Mouse (Mus musculus) embryonic facial prominence, embryonic 11.5 days (tissue): ENCODE data around the gene Pgpep1. TPM values are rescaled to one million over a fixed set of nuclear protein-coding genes. Genes with fewer than 3 reads are reported as not detected.

Source experiments
- ATAC-seq: fragments of 200-750 bp; cut with Nextera tagmentation; replicated peaks from 2 replicates; pipeline ENCODE4 v1.8.0; 2017; ENCODE audit warnings: low read depth; ENCODE audit not compliant: insufficient number of reproducible peaks, low FRiP score, low TSS enrichment
- DNase-seq: peaks from one replicate; pipeline ENCODE4 v3.0.0-alpha.2; 2015; ENCODE audit warnings: low spot score
- H3K27ac ChIP-seq: fragments of 300-500 bp; sonication (generic); replicated peaks from 2 replicates; pipeline ENCODE4 v1.5.1; 2014; ENCODE audit warnings: mild to moderate bottlenecking, low read depth, low read length, control low read depth
- H3K27me3 ChIP-seq: fragments of 300-500 bp; sonication (generic); 2 replicates; pipeline ENCODE4 v1.6.1; 2014; ENCODE audit warnings: mild to moderate bottlenecking, low read length, moderate library complexity, mixed read lengths; ENCODE audit not compliant: control insufficient read depth, insufficient read depth
- H3K36me3 ChIP-seq: fragments of 300-500 bp; sonication (generic); replicated peaks from 2 replicates; pipeline ENCODE4 v1.6.1; 2014; ENCODE audit warnings: low read depth, mild to moderate bottlenecking, low read length, moderate library complexity, mixed read lengths; ENCODE audit not compliant: control insufficient read depth, insufficient read depth
- H3K4me1 ChIP-seq: fragments of 300-500 bp; sonication (generic); 2 replicates; pipeline ENCODE4 v1.6.1; 2014; ENCODE audit warnings: low read length, mixed read lengths; ENCODE audit not compliant: control insufficient read depth, insufficient read depth
- H3K4me2 ChIP-seq: fragments of 300-500 bp; sonication (generic); 2 replicates; pipeline ENCODE4 v1.6.1; 2014; ENCODE audit warnings: low read depth, mild to moderate bottlenecking, control low read depth, low read length, moderate library complexity
- H3K4me3 ChIP-seq: fragments of 300-500 bp; sonication (generic); 2 replicates; pipeline ENCODE4 v1.5.1; 2014; ENCODE audit warnings: low read depth, low read length, control low read depth
- H3K9ac ChIP-seq: fragments of 300-500 bp; sonication (generic); replicated peaks from 2 replicates; pipeline ENCODE4 v1.6.1; 2014; ENCODE audit warnings: mild to moderate bottlenecking, control low read depth, low read length
- H3K9me3 ChIP-seq: fragments of 300-500 bp; sonication (generic); replicated peaks from 2 replicates; pipeline ENCODE4 v1.6.1; 2016; ENCODE audit warnings: mild to moderate bottlenecking, low read length, inconsistent platforms, mixed read lengths; ENCODE audit not compliant: control insufficient read depth
- WGBS: fragments of 180-500 bp; shearing (Covaris S2); extraction: QIAGEN DNeasy Blood & Tissue Kit; methylation state at CpG from one replicate; pipeline ENCODE4 v1.1.7; 2014; 5-methylcytosine and 5-hydroxymethylcytosine counted together
- polyA plus RNA-seq: library from polyadenylated mRNA; unstranded; fragments of >200 nt; fragmentation: Nextera tagmentation; extraction: Ambion mirVana; gene quantifications from 2 replicates; pipeline ENCODE4 v1.2.1, GENCODE M21; 2014

Pgpep1 gene
- polyA plus RNA-seq, 1 experiment from 2014 or later: 59.8 TPM

GRCm38 (mm10) chr8:70687576-70687975, 27.4 kb upstream of the Pgpep1 start:
- no peaks in the 10 kb centered on the region for H3K36me3 ChIP-seq
- H3K27ac ChIP-seq: no peak overlapping the region
- H3K4me3 ChIP-seq: no peak overlapping the region
- no peaks in the 10 kb centered on the region; the same call in 1 of the 2 replicates for H3K4me1 ChIP-seq
- H3K9ac ChIP-seq: no peak overlapping the region
- ATAC-seq (no peak), DNase-seq (no peak)
- WGBS: 86% methylated on average over 8 of the region's 8 CpGs
- no peaks in the 10 kb centered on the region for H3K27me3 ChIP-seq
- H3K4me2 ChIP-seq: no peak overlapping the region
- no peaks in the 10 kb centered on the region for H3K9me3 ChIP-seq

GRCm38 (mm10) chr8:70684291-70684690, 24.1 kb upstream of the Pgpep1 start:
- Histone ChIP-seq H3K27me3 (no peaks in the 10 kb centered on the region), H3K9ac (no peak overlapping the region), H3K36me3 (no peaks in the 10 kb centered on the region), H3K4me2 (no peak overlapping the region), H3K4me3 (no peak overlapping the region), H3K9me3 (no peaks in the 10 kb centered on the region), H3K27ac (no peak overlapping the region), H3K4me1 (peaks cover 4% of the 10 kb centered on the region)
- peak; percentile 7; the same call in 1 of the 2 replicates for ATAC-seq
- 45% methylated on average over 7 of the region's 7 CpGs for WGBS
- DNase-seq: no peak

- H3K4me3 ChIP-seq: no peak overlapping the region
- H3K4me2 ChIP-seq: no peak overlapping the region; the same call in 1 of the 2 replicates
- peak overlapping the region; percentile 43 for H3K9ac ChIP-seq
- peaks cover 4% of the 10 kb centered on the region for H3K4me1 ChIP-seq
- no peaks in the 10 kb centered on the region for H3K9me3 ChIP-seq
- no peaks in the 10 kb centered on the region for H3K27me3 ChIP-seq
- WGBS: 63% methylated on average over 3 of the region's 3 CpGs
- DNase-seq (no peak), ATAC-seq (no peak)
- no peak overlapping the region for H3K27ac ChIP-seq
- no peaks in the 10 kb centered on the region for H3K36me3 ChIP-seq
These were observed 22.5 kb upstream of the Pgpep1 start for GRCm38 (mm10) chr8:70682692-70683091.

- ATAC-seq (no peak), DNase-seq (peak; percentile 59)
- peak overlapping the region; percentile 43 for H3K9ac ChIP-seq
- H3K4me2 ChIP-seq: peak overlapping the region; percentile 19
- no peaks in the 10 kb centered on the region for H3K36me3 ChIP-seq
- no peaks in the 10 kb centered on the region for H3K9me3 ChIP-seq
- no peak overlapping the region for H3K27ac ChIP-seq
- no peaks in the 10 kb centered on the region for H3K27me3 ChIP-seq
- H3K4me1 ChIP-seq: peaks cover 4% of the 10 kb centered on the region
- H3K4me3 ChIP-seq: no peak overlapping the region
- 11% methylated on average over 18 of the region's 19 CpGs for WGBS
These were observed 22.0 kb upstream of the Pgpep1 start for GRCm38 (mm10) chr8:70682193-70682592.

- H3K4me2 ChIP-seq: no peak overlapping the region
- no peaks in the 10 kb centered on the region for H3K27me3 ChIP-seq
- 77% methylated on average over 3 of the region's 3 CpGs for WGBS
- DNase-seq (no peak), ATAC-seq (no peak)
- H3K4me3 ChIP-seq: no peak overlapping the region
- no peaks in the 10 kb centered on the region for H3K36me3 ChIP-seq
- no peak overlapping the region for H3K27ac ChIP-seq
- peaks cover 4% of the 10 kb centered on the region for H3K4me1 ChIP-seq
- H3K9me3 ChIP-seq: no peaks in the 10 kb centered on the region
- H3K9ac ChIP-seq: no peak overlapping the region
These were observed 21.2 kb upstream of the Pgpep1 start for GRCm38 (mm10) chr8:70681410-70681809.

GRCm38 (mm10) chr8:70680039-70680438, 19.9 kb upstream of the Pgpep1 start:
- Histone ChIP-seq H3K4me3 (no peak overlapping the region), H3K27me3 (no peaks in the 10 kb centered on the region), H3K27ac (no peak overlapping the region), H3K9ac (peak overlapping the region; percentile 18; the same call in 1 of the 2 replicates), H3K9me3 (no peaks in the 10 kb centered on the region), H3K36me3 (no peaks in the 10 kb centered on the region), H3K4me1 (peaks cover 4% of the 10 kb centered on the region), H3K4me2 (no peak overlapping the region)
- DNase-seq: no peak
- 86% methylated on average over 3 of the region's 3 CpGs for WGBS
- ATAC-seq: no peak

- Histone ChIP-seq H3K27me3 (no peaks in the 10 kb centered on the region), H3K4me3 (no peak overlapping the region), H3K9me3 (no peaks in the 10 kb centered on the region), H3K27ac (no peak overlapping the region), H3K4me2 (no peak overlapping the region), H3K36me3 (no peaks in the 10 kb centered on the region), H3K4me1 (peaks cover 4% of the 10 kb centered on the region), H3K9ac (no peak overlapping the region)
- no peak for ATAC-seq
- DNase-seq: no peak
- 87% methylated on average over 4 of the region's 4 CpGs for WGBS
These were observed 19.2 kb upstream of the Pgpep1 start for GRCm38 (mm10) chr8:70679404-70679803.

- H3K4me2 ChIP-seq: no peak overlapping the region
- H3K4me1 ChIP-seq: peaks cover 4% of the 10 kb centered on the region
- no peaks in the 10 kb centered on the region for H3K36me3 ChIP-seq
- no peak overlapping the region for H3K27ac ChIP-seq
- H3K27me3 ChIP-seq: no peaks in the 10 kb centered on the region
- no peak overlapping the region for H3K4me3 ChIP-seq
- H3K9ac ChIP-seq: no peak overlapping the region
- no peak for ATAC-seq
- DNase-seq: no peak
- no peaks in the 10 kb centered on the region for H3K9me3 ChIP-seq
These were observed 18.5 kb upstream of the Pgpep1 start for GRCm38 (mm10) chr8:70678679-70679078.
